Mouse (Mus musculus) ES-Bruce4 (cell line): Measurements from ENCODE around the gene Cabin1. TPM values are rescaled to one million over a fixed set of nuclear protein-coding genes. Genes with fewer than 3 reads are reported as not detected.

Experiments
- H3K27ac ChIP-seq: 2 replicates; pipeline ENCODE4 v1.5.1; 2012; ENCODE audit warnings: low read length, inconsistent platforms; ENCODE audit not compliant: insufficient read depth
- H3K27me3 ChIP-seq: 2 replicates; pipeline ENCODE4 v1.6.1; 2012; ENCODE audit warnings: mild to moderate bottlenecking, low read length, inconsistent platforms; ENCODE audit not compliant: control insufficient read depth, poor library complexity, insufficient read depth, severe bottlenecking
- H3K36me3 ChIP-seq: 2 replicates; pipeline ENCODE4 v1.6.1; 2012; ENCODE audit warnings: inconsistent platforms, mild to moderate bottlenecking, low read length, moderate library complexity; ENCODE audit not compliant: control insufficient read depth, poor library complexity, insufficient read depth, severe bottlenecking
- H3K4me1 ChIP-seq: one replicate; pipeline ENCODE4 v1.8.1; 2011; ENCODE audit warnings: low read length; ENCODE audit not compliant: control insufficient read depth, insufficient read depth
- H3K4me3 ChIP-seq: 2 replicates; pipeline ENCODE4 v1.5.1; 2011; ENCODE audit warnings: low read depth, mild to moderate bottlenecking, low read length
- H3K9ac ChIP-seq: 2 replicates; pipeline ENCODE4 v1.6.1; 2012; ENCODE audit warnings: low read depth, mild to moderate bottlenecking, inconsistent platforms; ENCODE audit not compliant: poor library complexity, severe bottlenecking
- H3K9me3 ChIP-seq: replicated peaks from 2 replicates; pipeline ENCODE4 v1.6.1; 2012; ENCODE audit warnings: mild to moderate bottlenecking, low read length, inconsistent platforms; ENCODE audit not compliant: control insufficient read depth, poor library complexity, insufficient read depth, severe bottlenecking
- CTCF ChIP-seq: IDR thresholded peaks from one replicate; pipeline ENCODE4 v1.8.1; 2011; ENCODE audit warnings: low read depth, low read length
- EP300 ChIP-seq: IDR thresholded peaks from 2 replicates; pipeline ENCODE4 v1.6.1; 2011; ENCODE audit warnings: low read depth, low read length; ENCODE audit not compliant: insufficient read depth
- POLR2A ChIP-seq: IDR thresholded peaks from one replicate; pipeline ENCODE4 v1.8.1; 2011; ENCODE audit warnings: low read length; ENCODE audit not compliant: insufficient read depth
- polyA plus RNA-seq: library from polyadenylated mRNA; stranded (reverse); fragments of >200 nt; gene quantifications from 2 replicates; pipeline ENCODE4 v1.2.4, GENCODE M21; 2011; ENCODE audit warnings: low read depth; ENCODE audit not compliant: missing spikeins, insufficient read depth, insufficient read length

The Cabin1 gene
- polyA plus RNA-seq, 1 experiment, result 41.5 TPM

- TF ChIP-seq CTCF (no peak), EP300 (no peak), POLR2A (no peak)
- Histone ChIP-seq H3K9ac (no peak overlapping the region), H3K27ac (no peak overlapping the region), H3K4me3 (no peak overlapping the region), H3K9me3 (no peaks in the 10 kb centered on the region), H3K4me1 (no peaks in the 10 kb centered on the region), H3K27me3 (no peaks in the 10 kb centered on the region), H3K36me3 (no peaks in the 10 kb centered on the region)
Observed at GRCm38 (mm10) chr10:75794880-75795279, 30.7 kb upstream of the Cabin1 start.

- no peaks in the 10 kb centered on the region for H3K36me3 ChIP-seq
- H3K9ac ChIP-seq, result no peak overlapping the region
- H3K27me3 ChIP-seq, result no peaks in the 10 kb centered on the region
- H3K4me1 ChIP-seq, result no peaks in the 10 kb centered on the region
- no peak overlapping the region for H3K27ac ChIP-seq
- TF ChIP-seq POLR2A (no peak), CTCF (no peak), EP300 (no peak)
- no peak overlapping the region for H3K4me3 ChIP-seq
- no peaks in the 10 kb centered on the region for H3K9me3 ChIP-seq
Observed at GRCm38 (mm10) chr10:75790773-75791172, 26.6 kb upstream of the Cabin1 start.

- H3K9ac ChIP-seq, result no peak overlapping the region
- H3K36me3 ChIP-seq, result no peaks in the 10 kb centered on the region
- H3K27me3 ChIP-seq, result no peaks in the 10 kb centered on the region
- H3K4me3 ChIP-seq, result no peak overlapping the region
- H3K4me1 ChIP-seq, result no peaks in the 10 kb centered on the region
- H3K27ac ChIP-seq, result no peak overlapping the region
- H3K9me3 ChIP-seq, result no peaks in the 10 kb centered on the region
- no peak for TF ChIP-seq POLR2A
- no peak for TF ChIP-seq EP300
- TF ChIP-seq CTCF, result no peak
Observed at GRCm38 (mm10) chr10:75789841-75790240, 25.7 kb upstream of the Cabin1 start.

- no peak overlapping the region for H3K27ac ChIP-seq
- no peaks in the 10 kb centered on the region for H3K36me3 ChIP-seq
- no peak overlapping the region for H3K4me3 ChIP-seq
- H3K9ac ChIP-seq, result no peak overlapping the region
- H3K9me3 ChIP-seq, result no peaks in the 10 kb centered on the region
- TF ChIP-seq POLR2A, result no peak
- H3K4me1 ChIP-seq, result no peaks in the 10 kb centered on the region
- H3K27me3 ChIP-seq, result no peaks in the 10 kb centered on the region
Observed at GRCm38 (mm10) chr10:75789081-75789735, 25.1 kb upstream of the Cabin1 start.

GRCm38 (mm10) chr10:75788277-75788676 is 24.1 kb upstream of the Cabin1 start:
- TF ChIP-seq EP300 (no peak), CTCF (no peak), POLR2A (no peak)
- Histone ChIP-seq H3K36me3 (no peaks in the 10 kb centered on the region), H3K27me3 (no peaks in the 10 kb centered on the region), H3K4me3 (no peak overlapping the region), H3K27ac (no peak overlapping the region), H3K4me1 (no peaks in the 10 kb centered on the region), H3K9ac (no peak overlapping the region), H3K9me3 (no peaks in the 10 kb centered on the region)

- Histone ChIP-seq H3K27me3 (no peaks in the 10 kb centered on the region), H3K36me3 (no peaks in the 10 kb centered on the region), H3K27ac (no peak overlapping the region), H3K9ac (no peak overlapping the region), H3K4me1 (no peaks in the 10 kb centered on the region), H3K9me3 (no peaks in the 10 kb centered on the region), H3K4me3 (no peak overlapping the region)
- TF ChIP-seq EP300, result no peak
- no peak for TF ChIP-seq CTCF
- TF ChIP-seq POLR2A, result no peak
Observed at GRCm38 (mm10) chr10:75785442-75785841, 21.3 kb upstream of the Cabin1 start.
